Mouse (Mus musculus): ENCODE data around the gene Palmd.

Gene Palmd

DNA sequence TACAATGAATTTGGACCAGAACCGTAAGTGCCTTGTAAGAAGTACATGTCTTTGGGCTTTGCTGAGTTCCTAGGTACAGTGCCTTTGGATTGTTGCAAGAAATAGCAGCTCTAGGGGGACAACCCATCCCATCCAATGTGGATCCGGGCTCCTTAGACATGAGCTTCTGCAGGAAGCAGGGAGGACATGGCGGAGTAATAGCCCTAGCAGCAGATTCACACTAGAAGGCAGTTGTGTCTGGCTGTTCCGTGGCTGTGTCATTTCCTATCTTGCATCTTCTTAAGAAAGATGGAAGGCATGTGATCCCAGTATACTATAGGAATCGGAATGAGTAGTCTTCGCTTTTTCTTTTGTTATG lies 76.6 kb downstream of the Palmd start:
- no peak for DNase-seq (ENCODE audit: low read depth, low spot score)

DNA sequence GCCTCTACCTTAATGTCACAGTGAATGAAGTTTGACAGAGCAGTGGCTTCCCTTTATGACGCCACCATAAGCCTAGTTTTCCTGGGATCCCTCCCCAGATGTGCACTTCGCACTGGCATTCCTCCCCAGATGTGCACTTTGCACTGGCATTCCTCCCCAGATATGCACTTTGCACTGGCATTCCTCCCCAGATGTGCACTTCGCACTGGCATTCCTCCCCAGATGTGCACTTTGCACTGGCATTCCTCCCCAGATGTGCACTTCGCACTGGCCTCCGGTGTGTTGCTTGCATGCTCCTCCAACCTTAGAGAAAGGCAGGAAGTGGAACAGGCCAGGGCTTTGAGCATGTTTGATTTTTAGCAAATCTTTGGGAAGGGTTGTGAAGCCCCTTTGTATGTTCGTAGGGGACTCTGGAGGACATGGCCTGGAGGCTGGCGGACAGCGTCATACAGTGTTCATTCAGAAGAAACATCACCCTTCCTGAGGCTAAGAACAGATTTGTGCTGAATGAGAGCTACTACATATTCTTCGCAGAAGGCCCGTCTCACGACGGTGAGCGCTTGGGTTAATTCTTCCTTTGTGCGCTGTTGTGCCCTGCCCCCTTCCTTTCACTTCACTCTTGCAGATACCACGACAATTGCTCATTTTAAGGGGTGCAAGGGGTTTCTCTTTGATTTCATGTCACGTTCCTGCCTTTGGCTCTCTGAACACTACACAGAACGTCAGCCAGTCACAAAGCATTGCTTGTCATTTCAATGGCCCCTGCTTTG lies 77.2 kb downstream of the Palmd start:
- no peak for DNase-seq (ENCODE audit: low read depth, low spot score)

DNA sequence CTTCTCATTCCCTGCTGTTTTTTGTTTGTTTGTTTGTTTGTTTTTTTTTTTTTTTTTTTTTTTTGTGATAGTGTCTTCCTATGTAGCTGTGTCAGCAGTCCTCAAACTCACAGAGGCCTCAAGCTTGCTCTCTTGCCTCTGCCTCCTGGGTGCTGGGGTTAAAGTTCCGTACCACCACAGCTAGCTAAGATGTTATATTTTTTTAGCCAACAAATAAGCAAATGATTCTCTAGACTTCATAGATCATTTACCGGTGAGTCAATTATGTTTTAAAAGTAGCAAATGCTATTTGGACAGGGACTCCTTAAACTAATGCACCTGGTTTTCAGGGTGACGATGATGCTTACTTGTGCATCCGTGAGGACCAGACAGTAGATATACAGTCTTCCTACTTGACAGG lies 78.2 kb downstream of the Palmd start:
- DNase-seq (ENCODE audit: low read depth, low spot score): no peak

DNA sequence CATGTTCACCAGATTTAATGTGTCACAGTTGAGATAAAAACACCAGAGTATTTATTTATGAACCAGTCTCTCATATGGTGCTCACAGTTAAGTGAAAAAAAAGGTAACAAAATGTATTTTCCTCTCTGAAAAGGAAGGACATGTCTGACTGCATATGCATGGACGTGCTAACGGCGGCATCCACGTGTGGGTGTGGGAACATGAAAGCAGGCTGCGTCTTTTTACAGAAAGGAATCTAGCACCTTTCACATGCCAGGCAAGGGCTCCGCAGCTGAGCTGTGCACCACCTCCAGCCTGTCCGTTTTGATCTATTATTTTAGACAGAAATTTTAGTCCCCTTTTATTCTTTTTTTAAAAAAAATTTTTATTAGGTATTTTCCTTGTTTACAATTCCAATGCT lies 79.4 kb downstream of the Palmd start:
- no peak for DNase-seq (ENCODE audit: low read depth, low spot score)

DNA sequence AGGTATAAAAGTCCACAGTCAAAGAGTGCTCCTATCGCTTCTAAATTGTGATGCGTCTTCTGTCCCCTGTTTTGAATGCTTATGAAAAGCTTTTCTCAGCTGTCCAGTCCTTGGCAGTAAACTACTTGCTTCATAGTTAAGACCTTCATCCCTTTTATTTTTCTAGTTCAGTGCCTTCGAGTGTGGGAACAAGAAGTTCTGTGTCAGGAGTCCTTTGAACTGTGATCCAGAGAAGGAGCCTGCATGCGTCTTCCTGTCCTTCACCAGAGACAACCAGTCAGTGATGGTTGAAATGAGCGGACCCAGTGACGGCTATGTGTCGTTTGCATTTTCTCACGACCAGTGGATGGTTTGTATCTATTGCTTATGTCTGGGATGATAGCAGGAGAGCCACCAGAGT lies 83.8 kb downstream of the Palmd start:
- DNase-seq (ENCODE audit: low read depth, low spot score): no peak

DNA sequence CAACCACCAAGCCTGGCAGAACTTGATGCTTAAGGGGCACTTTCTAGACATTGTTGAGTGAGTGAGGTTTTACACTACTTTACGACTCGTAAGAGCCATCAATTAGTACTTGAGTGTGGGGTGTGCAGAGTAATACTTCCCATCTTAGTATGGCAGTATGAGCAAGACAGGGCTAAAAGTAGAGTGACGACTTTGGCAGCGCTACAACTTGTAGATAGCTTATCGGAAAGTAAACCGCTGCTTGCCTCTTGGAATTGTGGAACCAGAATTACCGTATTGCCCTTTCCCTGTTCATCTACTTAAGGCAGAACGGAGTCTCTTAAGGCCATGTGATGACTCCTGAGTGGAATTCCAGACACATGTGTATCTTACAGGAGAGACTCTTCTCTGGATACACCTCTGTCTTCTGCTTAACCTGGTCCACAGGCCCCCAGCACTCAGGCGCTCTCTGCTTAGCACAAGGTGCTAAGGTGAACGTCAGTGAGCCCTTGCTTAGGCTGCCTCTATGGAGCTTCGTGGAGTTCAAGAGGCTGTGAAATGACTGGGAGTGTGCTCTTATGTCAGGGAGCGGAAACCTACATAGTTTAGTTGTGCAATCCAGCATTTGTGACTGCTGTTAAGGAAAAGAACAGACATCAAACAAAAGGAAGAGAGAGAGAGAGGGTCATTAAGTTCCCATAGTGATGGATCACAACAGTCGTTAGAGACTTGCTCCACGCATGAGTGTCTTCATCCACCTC lies 86.4 kb downstream of the Palmd start:
- no peak for DNase-seq (ENCODE audit: low read depth, low spot score)

DNA sequence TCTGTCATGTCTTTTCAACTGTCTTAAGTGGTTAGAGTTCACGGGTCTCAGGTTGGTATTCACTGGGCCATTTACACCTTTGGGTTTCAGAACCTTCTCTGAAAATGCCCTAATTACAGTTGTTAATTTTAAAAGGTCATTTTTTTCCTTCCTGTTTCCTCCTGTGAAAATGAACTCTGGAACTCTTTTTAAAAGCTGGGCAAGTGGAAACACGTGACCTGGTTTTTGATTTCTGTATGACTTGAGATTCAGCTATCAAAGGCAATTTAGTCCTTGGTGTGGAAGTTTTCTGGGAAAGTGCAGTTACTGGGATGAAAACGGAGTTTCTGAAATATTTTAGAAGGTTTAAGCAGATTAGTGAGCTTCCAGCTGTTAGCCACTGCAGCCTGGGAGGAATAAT lies 98.4 kb downstream of the Palmd start:
- DNase-seq (ENCODE audit: low read depth, low spot score): no peak

Data from CD4-positive, CD25-positive, alpha-beta regulatory T cell, adult 2 months (primary cell).